Mouse (Mus musculus) layer of hippocampus, adult 9-10 months (tissue): ENCODE measurements at regions not wholly inside any gene's neighbourhood (a gene's known extent, or its start where the extent isn't known, plus 50 kb on each side); places are given as distances from the start of the nearest gene placed in this dataset.
"Not testable (repeated sequence)": the region's sequence is repeated elsewhere in the genome, so short reads cannot be mapped to it uniquely, and the experiment has no call there.

Experiments
- DNase-seq: peaks from one replicate; pipeline ENCODE4 v3.0.0; 2022; ENCODE audit warnings: low spot score

- DNase-seq: no peak
These were observed 120.0 kb upstream of the Tet2 start for GRCm38 (mm10) chr3:133664914-133665313.

DNA sequence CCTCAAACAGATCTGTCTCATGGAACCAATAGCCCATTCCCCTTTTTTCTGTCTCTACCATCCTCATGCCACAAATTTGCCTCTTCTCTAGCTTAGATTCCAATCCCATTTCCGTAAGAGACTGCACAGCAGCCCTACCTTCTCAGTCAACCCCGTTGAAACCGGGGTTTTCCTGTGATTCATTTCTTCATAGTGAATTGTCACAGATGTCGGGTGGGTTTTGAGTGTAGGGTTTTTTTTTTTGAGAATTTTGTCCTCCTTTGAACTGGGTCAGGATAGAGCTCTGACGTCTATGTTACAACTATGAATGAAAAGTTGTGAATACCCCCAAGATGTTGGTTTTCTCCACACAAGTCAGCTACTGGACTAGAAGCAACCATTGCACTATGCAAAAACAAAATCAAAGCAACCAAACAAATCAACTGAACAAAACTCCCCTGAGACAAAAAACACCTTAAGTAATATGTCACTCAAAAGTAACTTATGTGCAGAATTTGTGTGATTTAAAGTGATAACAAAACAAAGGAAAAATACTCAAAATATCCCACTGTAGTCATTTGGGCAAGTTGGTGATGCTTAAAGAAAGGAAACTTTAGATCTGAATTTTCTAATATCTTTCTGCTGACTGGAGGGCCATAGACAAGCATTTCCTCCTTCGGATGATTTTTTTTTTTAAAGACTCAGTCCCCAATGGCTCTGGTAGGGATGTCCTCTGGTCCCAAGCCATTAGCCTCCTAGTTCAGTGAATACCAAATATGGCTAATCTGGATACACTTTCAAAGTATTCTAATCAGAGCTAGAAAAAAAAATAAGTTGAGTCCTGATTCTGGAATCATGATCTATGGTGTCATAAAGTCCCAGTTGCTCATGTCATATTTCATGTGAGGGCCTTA, 120.7 kb upstream of the Tet2 start:
- DNase-seq: no peak

GRCm38 (mm10) chr3:133672742-133673447, 128.0 kb upstream of the Tet2 start:
- peak; percentile 25 for DNase-seq

DNA sequence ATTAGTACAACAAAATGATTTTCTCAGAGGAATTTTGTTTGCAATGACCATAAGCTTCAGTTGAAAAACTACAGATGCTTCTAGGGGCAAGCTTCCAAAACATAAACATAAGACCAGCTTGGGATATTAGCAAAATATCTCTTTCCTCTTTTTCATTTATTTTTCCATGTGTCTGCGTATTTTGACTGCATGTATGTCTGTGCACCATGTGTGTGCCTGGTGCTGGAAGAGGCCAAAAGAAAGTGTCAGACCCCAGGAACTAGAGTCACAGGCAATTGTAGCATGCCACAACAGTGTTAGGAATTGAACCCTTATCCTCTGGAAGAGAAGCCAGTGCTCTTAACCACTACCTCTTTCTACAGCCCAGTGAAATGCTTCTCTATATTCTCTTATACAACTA, 133.0 kb upstream of the Tet2 start:
- no peak for DNase-seq

- no peak for DNase-seq
These were observed 135.0 kb upstream of the Tet2 start for GRCm38 (mm10) chr3:133679891-133680290.

DNA sequence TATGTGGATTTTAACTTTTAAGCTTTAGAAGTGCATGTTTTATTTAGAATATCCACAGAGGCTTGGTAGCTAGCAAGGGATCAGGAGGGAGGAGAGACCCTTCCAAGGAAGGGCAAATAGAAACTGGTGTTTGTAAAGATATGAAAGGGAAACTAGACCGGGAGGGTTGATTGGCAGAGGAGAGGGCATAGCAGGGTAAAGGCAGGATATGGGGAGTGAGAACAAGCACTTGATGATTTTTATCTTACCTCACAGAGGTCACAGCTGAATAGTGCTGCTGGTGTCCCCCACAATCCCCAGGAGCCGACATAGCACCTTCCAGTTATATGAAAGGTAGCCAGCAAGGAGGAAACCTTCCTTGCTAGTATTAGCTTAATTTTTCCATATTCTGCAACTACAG, 135.4 kb upstream of the Tet2 start:
- DNase-seq: no peak

DNA sequence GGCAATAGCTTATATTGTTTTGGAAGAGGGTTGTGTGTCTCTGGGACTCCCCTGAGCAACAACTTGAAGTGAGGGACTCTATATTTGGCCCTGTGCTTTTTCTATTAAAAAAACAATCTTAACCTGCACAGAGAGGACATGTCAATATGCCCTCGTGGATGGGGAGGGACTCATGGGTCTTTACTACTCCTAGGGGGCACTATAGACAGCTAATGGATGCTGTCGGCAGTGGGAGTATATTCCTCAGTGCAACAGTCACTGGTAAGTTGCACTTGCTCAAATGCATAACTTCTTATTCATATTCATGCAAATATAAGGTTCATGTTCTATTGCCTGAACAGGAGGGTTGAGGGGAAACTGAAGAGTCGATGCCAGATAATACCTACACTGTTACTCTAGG, 135.9 kb upstream of the Tet2 start:
- DNase-seq: no peak

DNA sequence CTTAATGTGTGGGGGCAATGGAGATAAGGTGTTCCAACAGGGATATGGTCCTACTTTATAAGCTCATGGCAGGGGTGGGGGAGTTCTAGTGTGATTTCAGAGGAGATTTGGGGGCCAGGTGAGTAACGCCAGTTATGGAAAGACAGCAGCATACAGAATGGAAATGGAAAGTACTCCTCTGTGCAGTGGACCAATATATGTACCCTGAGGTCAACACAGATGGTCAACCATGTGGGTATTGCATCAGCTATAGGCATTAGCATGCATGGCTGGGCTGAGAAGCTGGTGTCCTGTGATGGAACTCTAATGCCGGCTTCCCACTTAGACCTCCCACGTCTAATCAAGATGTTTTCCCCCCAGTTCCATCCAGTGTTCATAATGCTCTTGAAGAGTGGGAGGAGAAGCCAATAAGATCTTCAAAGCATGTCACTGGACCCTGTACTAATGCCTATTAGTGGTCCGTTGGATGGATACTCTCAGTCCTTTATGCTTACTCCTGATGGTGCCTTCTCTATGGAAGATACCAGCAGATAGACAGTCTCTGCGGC, 139.3 kb upstream of the Tet2 start:
- no peak for DNase-seq

- DNase-seq: no peak
These were observed 139.8 kb upstream of the Tet2 start for GRCm38 (mm10) chr3:133684747-133685146.

GRCm38 (mm10) chr3:133685393-133685792, 140.5 kb upstream of the Tet2 start:
- no peak for DNase-seq

DNA sequence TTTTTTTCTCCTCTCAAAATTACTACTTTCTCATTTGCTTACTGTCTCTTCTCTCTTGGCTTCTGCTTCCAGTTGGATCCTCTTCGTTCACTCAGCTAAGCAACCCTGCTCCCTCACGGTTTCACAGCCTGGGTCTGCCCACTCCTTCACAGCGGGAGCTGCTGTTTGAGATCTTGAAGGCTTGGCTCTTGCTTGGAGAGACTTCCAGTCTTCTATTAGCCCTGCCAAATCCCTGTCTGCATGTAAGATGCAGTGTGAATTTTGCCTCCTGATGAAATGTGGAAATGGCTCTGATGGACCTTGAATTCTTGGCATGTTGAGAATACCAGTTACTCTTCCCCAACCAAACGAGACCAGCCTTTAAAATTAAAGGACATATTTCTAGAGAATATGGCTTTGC, 149.1 kb upstream of the Tet2 start:
- no peak for DNase-seq

- DNase-seq: no peak
These were observed 151.2 kb upstream of the Tet2 start for GRCm38 (mm10) chr3:133696122-133696521.

DNA sequence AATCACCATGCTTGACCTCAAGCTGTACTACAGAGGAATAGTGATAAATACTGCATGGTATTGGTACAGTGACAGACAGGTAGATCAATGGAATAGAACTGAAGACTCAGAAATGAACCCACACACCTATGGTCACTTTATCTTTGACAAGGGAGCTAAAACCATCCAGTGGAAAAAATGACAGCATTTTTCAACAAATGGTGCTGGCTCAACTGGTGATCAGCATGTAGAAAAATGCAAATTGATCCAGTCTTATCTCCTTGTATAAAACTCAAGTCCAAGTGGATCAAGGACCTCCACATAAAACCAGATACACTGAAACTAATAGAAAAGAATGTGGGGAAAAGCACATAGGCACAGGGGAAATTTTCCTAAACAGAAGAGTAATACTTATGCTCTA, 159.9 kb upstream of the Tet2 start:
- not testable (repeated sequence) for DNase-seq

DNA sequence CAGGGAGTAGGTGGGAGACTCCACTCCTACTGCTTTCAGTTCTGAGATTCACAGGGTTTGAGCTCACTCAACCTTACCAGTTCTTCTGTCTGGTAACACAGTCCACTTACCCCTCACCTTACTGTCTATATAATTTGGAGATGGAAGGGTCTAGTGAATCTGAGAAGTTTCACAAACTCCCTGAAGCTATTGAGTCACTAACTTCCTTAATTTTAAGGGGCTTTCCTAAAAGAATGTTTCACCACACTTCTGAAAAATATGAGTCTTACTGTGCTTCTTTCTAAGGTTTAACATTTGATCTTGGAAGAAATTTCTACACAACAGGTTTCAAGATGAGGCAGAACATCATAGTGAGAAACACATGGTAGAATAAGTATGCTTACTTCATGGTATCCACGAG, 166.6 kb upstream of the Tet2 start:
- DNase-seq: no peak

- no peak for DNase-seq
These were observed 177.8 kb upstream of the Tet2 start for GRCm38 (mm10) chr3:133722550-133723290.

- DNase-seq: no peak
These were observed 181.9 kb upstream of the Tet2 start for GRCm38 (mm10) chr3:133726831-133727230.

DNA sequence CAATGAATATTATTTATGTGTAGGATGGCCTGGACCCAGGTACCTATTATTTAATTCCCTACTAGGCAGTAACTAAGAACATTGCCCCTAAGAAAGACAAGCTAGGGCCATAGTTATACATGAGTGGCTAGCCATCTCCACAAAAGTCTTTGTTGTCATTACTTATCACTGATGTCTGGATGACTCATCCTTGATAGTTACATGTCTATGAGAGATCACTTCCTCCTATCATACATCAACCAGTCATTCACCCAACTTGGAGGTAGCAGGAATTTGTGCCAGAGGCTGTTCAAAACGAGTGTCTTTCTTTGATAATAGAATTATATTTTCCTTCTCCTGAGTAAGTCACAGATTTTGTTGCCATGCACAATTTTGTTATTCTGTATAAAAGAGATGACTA, 190.7 kb upstream of the Tet2 start:
- DNase-seq: no peak

DNA sequence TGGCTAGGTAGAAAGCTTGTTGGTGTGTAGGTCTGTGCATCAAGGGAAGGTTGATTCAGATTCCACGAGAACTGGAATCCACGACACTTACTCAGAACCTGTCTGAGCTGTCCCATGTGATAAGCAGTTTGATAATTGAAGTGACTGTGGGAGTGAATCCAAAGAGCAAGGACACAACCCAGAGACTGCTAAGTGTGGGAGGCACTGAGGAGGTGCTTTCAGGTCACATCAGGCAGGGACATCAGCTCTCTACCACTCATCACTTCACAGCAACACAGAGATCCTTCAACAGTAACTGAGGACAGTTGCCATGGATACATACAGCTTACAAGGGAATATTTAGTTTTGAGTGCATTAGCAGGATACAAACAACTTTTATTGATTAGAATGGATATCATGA, 194.0 kb upstream of the Tet2 start:
- no peak for DNase-seq

- DNase-seq: no peak
These were observed 199.7 kb upstream of the Tet2 start for GRCm38 (mm10) chr3:133744552-133745118.

DNA sequence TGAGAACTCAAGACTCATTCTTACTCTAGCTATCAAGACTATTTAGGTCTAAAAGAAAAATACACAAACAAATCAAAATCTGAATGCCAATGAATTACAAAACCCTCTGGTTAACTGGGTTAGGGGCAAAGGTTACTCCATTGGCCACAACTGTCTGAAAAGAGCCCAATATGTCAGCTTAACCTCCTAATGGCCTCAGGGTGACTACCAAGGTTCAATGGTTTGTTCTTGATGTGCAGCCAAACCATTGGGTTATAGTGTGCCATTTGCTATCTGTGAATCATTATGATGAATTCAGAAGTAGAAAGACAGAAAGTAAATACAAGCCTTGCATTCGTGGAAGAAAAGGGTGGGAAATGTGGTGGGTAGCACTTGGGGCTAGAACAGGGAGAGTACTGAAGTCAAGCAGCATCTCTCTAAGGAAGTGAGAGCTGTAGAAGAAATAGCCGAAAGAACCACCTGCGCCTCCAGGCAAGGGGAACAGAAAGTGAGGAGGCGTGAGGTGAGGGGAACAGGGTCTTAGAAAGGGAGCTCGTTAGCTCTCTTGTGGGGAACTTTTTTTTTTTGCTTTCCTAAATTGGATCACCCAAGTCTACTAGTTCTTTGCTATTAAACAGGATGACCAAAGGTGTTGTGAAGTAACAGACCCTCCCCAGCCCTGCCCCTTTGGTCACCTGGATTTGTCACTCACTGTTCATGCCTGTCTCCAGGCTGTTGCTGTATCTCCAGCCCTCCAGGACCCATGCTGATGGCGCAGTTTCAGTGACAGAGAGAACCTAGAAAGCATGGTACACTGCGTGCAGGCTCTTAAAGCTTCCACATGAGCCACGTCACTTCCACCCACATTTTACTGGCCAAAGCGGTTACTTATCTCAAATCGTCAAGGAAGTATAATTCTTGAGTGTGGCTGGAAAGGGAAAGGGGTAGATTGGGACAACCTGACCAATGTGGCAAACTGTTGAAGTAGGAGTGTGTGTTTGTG, 204.1 kb upstream of the Tet2 start:
- DNase-seq: no peak

GRCm38 (mm10) chr3:133750061-133750460, 205.1 kb upstream of the Tet2 start:
- DNase-seq: no peak
